ENCODE assay signal across 8 mouse cellular contexts in the genomic region with DNA sequence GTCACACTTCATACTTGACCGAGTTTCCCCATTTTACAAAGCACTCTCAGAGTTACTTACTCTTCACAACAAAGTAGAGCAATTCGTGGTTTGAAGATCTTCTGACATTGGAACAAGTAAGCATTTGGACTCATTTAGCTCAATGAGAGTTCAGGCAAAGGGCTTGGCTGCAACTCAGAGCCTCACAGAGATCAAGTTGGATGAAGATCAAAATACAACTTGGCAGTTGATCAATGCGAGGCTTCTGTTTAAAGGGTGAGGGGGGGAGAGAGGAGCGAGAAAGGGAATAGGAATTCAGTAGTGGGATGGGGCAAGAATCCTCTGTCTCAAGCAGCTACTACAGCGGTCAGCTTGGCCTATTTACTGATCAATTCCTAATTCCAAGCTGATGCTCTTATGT. TPM values are rescaled to one million over a fixed set of nuclear protein-coding genes. Genes with fewer than 3 reads are reported as not detected.
A peak's percentile ranks its signal among the peaks of the same experiment; 100 is the strongest.
DNase-seq lines count a peak whose midpoint lies in the region; ATAC-seq lines count a peak whose summit lies in the region.

No protein-coding gene starts in this region.

- H3K4me2 ChIP-seq in kidney, embryonic 14.5 days (replicated peaks; ENCODE audit: low read depth, low read length) = no peak overlapping the region
- H3K4me2 ChIP-seq in forebrain, embryonic 16.5 days (ENCODE audit: low read length) = no peak overlapping the region

- no peaks in the 10 kb centered on the region for H3K36me3 ChIP-seq in kidney, embryonic 14.5 days (ENCODE audit: control insufficient read depth, insufficient read depth, low read length)
- H3K36me3 ChIP-seq in forebrain, embryonic 16.5 days (ENCODE audit: control insufficient read depth, insufficient read depth) = no peaks in the 10 kb centered on the region

- no peak overlapping the region for H3K9ac ChIP-seq in kidney, embryonic 14.5 days (ENCODE audit: low read depth, low read length)
- no peak overlapping the region for H3K9ac ChIP-seq in forebrain, embryonic 16.5 days (replicated peaks; ENCODE audit: low read depth, low read length)

- peak; percentile 26 for DNase-seq in adrenal gland, adult 2 months
- no peak for DNase-seq in adrenal gland, postnatal 4 days (ENCODE audit: low spot score in 2 of 2)
- peak; percentile 43 for DNase-seq in kidney, adult 9 months
- DNase-seq in lung, postnatal 10 days = peak; percentile 83

- H3K4me3 ChIP-seq in kidney, embryonic 14.5 days (ENCODE audit: low read length) = no peak overlapping the region
- H3K4me3 ChIP-seq in forebrain, embryonic 16.5 days (replicated peaks; ENCODE audit: low read length) = no peak overlapping the region

- H3K27me3 ChIP-seq in kidney, embryonic 14.5 days (ENCODE audit: control insufficient read depth, insufficient read depth, low read length) = no peaks in the 10 kb centered on the region
- no peaks in the 10 kb centered on the region for H3K27me3 ChIP-seq in forebrain, embryonic 16.5 days (replicated peaks; ENCODE audit: control insufficient read depth, insufficient read depth, low read length)

- no peaks in the 10 kb centered on the region for H3K9me3 ChIP-seq in kidney, embryonic 14.5 days (ENCODE audit: control insufficient read depth, low read length)
- H3K9me3 ChIP-seq in forebrain, embryonic 16.5 days (ENCODE audit: control insufficient read depth, low read length) = no peaks in the 10 kb centered on the region

- H3K27ac ChIP-seq in kidney, embryonic 14.5 days (ENCODE audit: low read depth, low read length) = no peak overlapping the region
- no peak overlapping the region for H3K27ac ChIP-seq in forebrain, embryonic 16.5 days (ENCODE audit: low read length)

- no peak for ATAC-seq in kidney, embryonic 14.5 days (ENCODE audit: low FRiP score, low TSS enrichment)
- ATAC-seq in forebrain, embryonic 16.5 days = peak; percentile 91
- no peak for ATAC-seq in erythroid progenitor cell, adult 5-6 weeks (replicated peaks; ENCODE audit: low FRiP score, poor library complexity, severe bottlenecking)
- ATAC-seq in activated CD4-positive, CD25-positive, alpha-beta regulatory T cell, adult 4 months = no peak

- WGBS in kidney, embryonic 14.5 days = 53% methylated on average over 5 of the region's 5 CpGs
- 25% methylated on average over 5 of the region's 5 CpGs for WGBS in forebrain, embryonic 16.5 days

- H3K4me1 ChIP-seq in kidney, embryonic 14.5 days (ENCODE audit: control insufficient read depth, insufficient read depth, low read length) = no peaks in the 10 kb centered on the region
- peaks cover 4% of the 10 kb centered on the region; the same call in 1 of the 2 replicates for H3K4me1 ChIP-seq in forebrain, embryonic 16.5 days (replicated peaks; ENCODE audit: control insufficient read depth, insufficient read depth, low read length)

RNA-seq across cellular contexts. Expression of a gene that starts 26.2 kb away (rescaled TPM):
- total RNA-seq in adrenal gland, adult 2 months (2021) = 100 to 1,000 TPM; 283 to 597 TPM
- polyA plus RNA-seq in adrenal gland, adult 2 months (2012; rRNA removed) = 103 and 130 TPM in 2 replicates
- total RNA-seq in adrenal gland, postnatal 4 days (2021) = 100 to 1,000 TPM; 369 to 400 TPM
- polyA plus RNA-seq in kidney, embryonic 14.5 days (2014; fragmentation: Nextera tagmentation; extraction: Ambion mirVana) = 526 and 601 TPM in 2 replicates
- polyA plus RNA-seq in forebrain, embryonic 16.5 days (2015; fragmentation: Nextera tagmentation; extraction: Ambion mirVana) = 214 and 245 TPM in 2 replicates
- total RNA-seq in erythroid progenitor cell, adult 5-6 weeks (2015; ENCODE audit: low replicate concordance) = 50.3 and 52.6 TPM in 2 replicates
- 44.5 and 48.9 TPM in 2 replicates for total RNA-seq in erythroid progenitor cell, adult 5-6 weeks (2017; ENCODE audit: low replicate concordance)
- polyA plus RNA-seq in activated CD4-positive, CD25-positive, alpha-beta regulatory T cell, adult 4 months (2017; shearing (Covaris generic)) = 100 to 1,000 TPM; 287 to 330 TPM

Comparison
In these comparisons a context has a peak if more than half of its experiments do, and no peak if none do; other contexts are left out.
1. DNase-seq: peak in adrenal gland, adult 2 months (single experiment), kidney, adult 9 months (single experiment) and lung, postnatal 10 days (single experiment); none in adrenal gland, postnatal 4 days (0 of 2).